Mouse (Mus musculus): ENCODE data around the gene Mcat. TPM values are rescaled to one million over a fixed set of nuclear protein-coding genes. Genes with fewer than 3 reads are reported as not detected.
A peak's percentile ranks its signal among the peaks of the same experiment; 100 is the strongest.

Mcat gene
- polyA plus RNA-seq, 1 experiment from 2014 or later = 38.1 TPM

GRCm38 (mm10) chr15:83574731-83575351 is 11.3 kb upstream of the Mcat start:
- H3K9ac ChIP-seq = no peak overlapping the region
- WGBS = 77% methylated on average over 6 of the region's 6 CpGs
- H3K4me3 ChIP-seq (replicated peaks) = no peak overlapping the region
- no peak for ATAC-seq (ENCODE audit: insufficient number of reproducible peaks, low FRiP score, low TSS enrichment, low read depth)
- H3K27ac ChIP-seq (replicated peaks) = no peak overlapping the region
- no peak overlapping the region for H3K4me2 ChIP-seq (replicated peaks)
- H3K9me3 ChIP-seq (replicated peaks) = no peaks in the 10 kb centered on the region
- peaks cover 58% of the 10 kb centered on the region for H3K36me3 ChIP-seq
- no peaks in the 10 kb centered on the region for H3K4me1 ChIP-seq
- no peaks in the 10 kb centered on the region for H3K27me3 ChIP-seq

GRCm38 (mm10) chr15:83573606-83574005 is 10.0 kb upstream of the Mcat start:
- H3K9me3 ChIP-seq (replicated peaks) = no peaks in the 10 kb centered on the region
- 95% methylated on average over 12 of the region's 12 CpGs for WGBS
- H3K27me3 ChIP-seq = no peaks in the 10 kb centered on the region
- peaks cover 47% of the 10 kb centered on the region for H3K36me3 ChIP-seq
- H3K27ac ChIP-seq (replicated peaks) = no peak overlapping the region
- H3K4me3 ChIP-seq (replicated peaks) = no peak overlapping the region
- no peak overlapping the region for H3K4me2 ChIP-seq (replicated peaks)
- no peak for ATAC-seq (ENCODE audit: insufficient number of reproducible peaks, low FRiP score, low TSS enrichment, low read depth)
- no peak overlapping the region for H3K9ac ChIP-seq
- no peaks in the 10 kb centered on the region for H3K4me1 ChIP-seq

GRCm38 (mm10) chr15:83572132-83572531 is 8.5 kb upstream of the Mcat start:
- Histone ChIP-seq H3K4me1 (no peaks in the 10 kb centered on the region), H3K4me3 (replicated peaks) (no peak overlapping the region), H3K36me3 (peaks cover 33% of the 10 kb centered on the region), H3K4me2 (replicated peaks) (no peak overlapping the region), H3K9ac (no peak overlapping the region), H3K27me3 (no peaks in the 10 kb centered on the region), H3K27ac (replicated peaks) (no peak overlapping the region), H3K9me3 (replicated peaks) (no peaks in the 10 kb centered on the region)
- ATAC-seq (ENCODE audit: insufficient number of reproducible peaks, low FRiP score, low TSS enrichment, low read depth) = no peak
- WGBS = 82% methylated on average over 4 of the region's 4 CpGs

- no peaks in the 10 kb centered on the region for H3K4me1 ChIP-seq
- H3K27ac ChIP-seq (replicated peaks) = no peak overlapping the region
- ATAC-seq (ENCODE audit: insufficient number of reproducible peaks, low FRiP score, low TSS enrichment, low read depth) = no peak
- H3K4me3 ChIP-seq (replicated peaks) = no peak overlapping the region
- H3K27me3 ChIP-seq = no peaks in the 10 kb centered on the region
- H3K36me3 ChIP-seq = peaks cover 28% of the 10 kb centered on the region
- H3K9ac ChIP-seq = no peak overlapping the region
- no peak overlapping the region for H3K4me2 ChIP-seq (replicated peaks)
- H3K9me3 ChIP-seq (replicated peaks) = no peaks in the 10 kb centered on the region
- WGBS = 81% methylated on average over 5 of the region's 5 CpGs
Observed at GRCm38 (mm10) chr15:83571636-83572035, 8.0 kb upstream of the Mcat start.

GRCm38 (mm10) chr15:83570641-83571040 is 7.1 kb upstream of the Mcat start:
- H3K9me3 ChIP-seq (replicated peaks) = no peaks in the 10 kb centered on the region
- no peak overlapping the region for H3K4me3 ChIP-seq (replicated peaks)
- H3K36me3 ChIP-seq = peaks cover 18% of the 10 kb centered on the region; the same call in 1 of the 2 replicates
- 50% methylated on average over 2 of the region's 2 CpGs for WGBS
- H3K27ac ChIP-seq (replicated peaks) = no peak overlapping the region
- no peak overlapping the region for H3K4me2 ChIP-seq (replicated peaks)
- no peaks in the 10 kb centered on the region for H3K4me1 ChIP-seq
- no peak overlapping the region for H3K9ac ChIP-seq
- ATAC-seq (ENCODE audit: insufficient number of reproducible peaks, low FRiP score, low TSS enrichment, low read depth) = no peak
- H3K27me3 ChIP-seq = no peaks in the 10 kb centered on the region

DNA sequence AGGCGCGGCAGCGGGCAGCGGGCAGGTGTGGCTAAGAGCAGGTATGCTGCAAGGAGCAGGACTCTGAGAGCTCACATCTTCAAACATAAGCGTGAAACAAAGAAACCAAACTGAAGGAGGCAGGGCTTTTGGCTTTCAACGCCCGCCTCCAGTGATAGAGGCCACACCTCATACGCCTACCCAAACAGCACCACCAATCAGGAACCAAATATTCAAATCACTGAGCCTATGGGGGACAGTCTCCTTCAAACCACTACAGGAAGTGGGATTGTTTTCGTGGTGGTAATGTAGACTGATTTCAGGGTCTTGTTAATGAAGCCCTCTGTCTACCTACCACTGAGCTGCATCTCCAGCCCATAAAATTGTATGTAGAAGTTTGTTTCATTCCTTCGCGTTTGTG is 6.1 kb upstream of the Mcat start:
- Histone ChIP-seq H3K27ac (replicated peaks) (no peak overlapping the region), H3K4me1 (no peaks in the 10 kb centered on the region), H3K27me3 (no peaks in the 10 kb centered on the region), H3K36me3 (peaks cover 8% of the 10 kb centered on the region; the same call in 1 of the 2 replicates), H3K4me3 (replicated peaks) (no peak overlapping the region), H3K4me2 (replicated peaks) (no peak overlapping the region), H3K9ac (no peak overlapping the region), H3K9me3 (replicated peaks) (no peaks in the 10 kb centered on the region)
- no peak for ATAC-seq (ENCODE audit: insufficient number of reproducible peaks, low FRiP score, low TSS enrichment, low read depth)
- WGBS = 55% methylated on average over 11 of the region's 11 CpGs

GRCm38 (mm10) chr15:83568544-83568943 is 5.0 kb upstream of the Mcat start:
- no peak overlapping the region for H3K27ac ChIP-seq (replicated peaks)
- H3K9me3 ChIP-seq (replicated peaks) = no peaks in the 10 kb centered on the region
- ATAC-seq (ENCODE audit: insufficient number of reproducible peaks, low FRiP score, low TSS enrichment, low read depth) = no peak
- H3K4me1 ChIP-seq = peaks cover 10% of the 10 kb centered on the region
- no peak overlapping the region for H3K4me3 ChIP-seq (replicated peaks)
- no peaks in the 10 kb centered on the region for H3K36me3 ChIP-seq
- H3K4me2 ChIP-seq (replicated peaks) = no peak overlapping the region
- no peaks in the 10 kb centered on the region for H3K27me3 ChIP-seq
- no peak overlapping the region for H3K9ac ChIP-seq
- 96% methylated on average over 5 of the region's 5 CpGs for WGBS

DNA sequence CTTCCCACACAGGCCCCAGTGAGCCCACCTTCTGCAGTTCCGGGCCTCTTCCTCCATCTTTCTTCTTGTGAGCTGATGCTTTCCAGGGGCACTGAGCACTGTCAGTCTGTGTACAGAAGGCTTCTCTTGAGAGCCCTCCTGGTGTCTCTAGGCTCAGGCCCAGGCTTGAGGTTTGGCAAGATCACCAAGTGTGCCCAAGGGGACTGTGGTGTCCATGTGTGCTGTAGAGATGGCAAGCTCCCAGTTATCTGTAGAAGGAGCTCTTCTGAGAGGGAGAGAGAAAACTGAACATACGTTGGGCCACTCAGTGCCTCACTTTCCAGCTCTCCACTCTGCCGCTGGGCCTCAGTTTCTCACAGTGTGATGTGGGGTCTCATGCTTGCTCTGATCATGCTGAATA is 4.1 kb upstream of the Mcat start:
- Histone ChIP-seq H3K4me1 (peaks cover 19% of the 10 kb centered on the region), H3K27me3 (no peaks in the 10 kb centered on the region), H3K27ac (replicated peaks) (no peak overlapping the region), H3K4me3 (replicated peaks) (no peak overlapping the region), H3K36me3 (no peaks in the 10 kb centered on the region), H3K9me3 (replicated peaks) (no peaks in the 10 kb centered on the region), H3K9ac (no peak overlapping the region), H3K4me2 (replicated peaks) (no peak overlapping the region)
- 80% methylated on average over 3 of the region's 3 CpGs for WGBS
- no peak for ATAC-seq (ENCODE audit: insufficient number of reproducible peaks, low FRiP score, low TSS enrichment, low read depth)

DNA sequence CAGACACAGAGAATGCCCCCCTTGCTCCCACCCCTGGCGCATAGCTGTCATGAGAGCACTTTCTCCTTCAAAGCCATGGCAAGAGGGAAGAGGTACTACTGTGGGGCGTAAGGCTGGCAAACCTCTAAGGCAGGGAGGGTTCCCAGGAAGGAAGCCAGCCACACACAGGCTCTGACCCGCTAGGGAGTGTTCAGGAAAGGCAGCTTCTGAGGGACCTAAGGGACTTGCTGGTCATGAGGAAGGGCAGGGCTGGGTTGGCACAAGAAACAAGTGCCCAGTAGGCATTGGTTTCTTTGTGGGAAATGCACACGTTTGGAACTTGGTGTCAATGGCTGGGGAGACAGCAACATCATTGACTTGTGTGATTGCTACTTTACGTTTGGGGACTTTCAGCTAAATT is 2.4 kb upstream of the Mcat start:
- no peak overlapping the region for H3K27ac ChIP-seq (replicated peaks)
- no peaks in the 10 kb centered on the region for H3K9me3 ChIP-seq (replicated peaks)
- WGBS = 69% methylated on average over 5 of the region's 5 CpGs
- ATAC-seq (ENCODE audit: insufficient number of reproducible peaks, low FRiP score, low TSS enrichment, low read depth) = no peak
- no peaks in the 10 kb centered on the region for H3K27me3 ChIP-seq
- no peak overlapping the region for H3K9ac ChIP-seq
- H3K4me2 ChIP-seq (replicated peaks) = no peak overlapping the region
- no peaks in the 10 kb centered on the region for H3K36me3 ChIP-seq
- peaks cover 22% of the 10 kb centered on the region for H3K4me1 ChIP-seq
- H3K4me3 ChIP-seq (replicated peaks) = no peak overlapping the region

GRCm38 (mm10) chr15:83565434-83565833 is 1.8 kb upstream of the Mcat start:
- no peaks in the 10 kb centered on the region for H3K36me3 ChIP-seq
- no peaks in the 10 kb centered on the region for H3K27me3 ChIP-seq
- no peak overlapping the region for H3K27ac ChIP-seq (replicated peaks)
- H3K4me1 ChIP-seq = peaks cover 22% of the 10 kb centered on the region
- no peak overlapping the region for H3K4me2 ChIP-seq (replicated peaks)
- WGBS = 88% methylated on average over 3 of the region's 3 CpGs
- no peak for ATAC-seq (ENCODE audit: insufficient number of reproducible peaks, low FRiP score, low TSS enrichment, low read depth)
- no peak overlapping the region for H3K9ac ChIP-seq
- no peak overlapping the region for H3K4me3 ChIP-seq (replicated peaks)
- H3K9me3 ChIP-seq (replicated peaks) = no peaks in the 10 kb centered on the region

GRCm38 (mm10) chr15:83563857-83564651 is 467 bp upstream of the Mcat start:
- 3% methylated on average over 27 of the region's 27 CpGs for WGBS
- Histone ChIP-seq H3K36me3 (no peaks in the 10 kb centered on the region), H3K4me3 (replicated peaks) (peak overlapping the region; percentile 47), H3K9me3 (replicated peaks) (no peaks in the 10 kb centered on the region), H3K9ac (peak overlapping the region; percentile 46), H3K4me2 (replicated peaks) (peak overlapping the region; percentile 95), H3K27ac (replicated peaks) (peak overlapping the region; percentile 71), H3K4me1 (peaks cover 22% of the 10 kb centered on the region), H3K27me3 (no peaks in the 10 kb centered on the region)
- no peak for ATAC-seq (ENCODE audit: insufficient number of reproducible peaks, low FRiP score, low TSS enrichment, low read depth)
